Mouse (Mus musculus): ENCODE results near the gene Oxct2b. TPM values are rescaled to one million over a fixed set of nuclear protein-coding genes. Genes with fewer than 3 reads are reported as not detected.

The Oxct2b gene
- polyA plus RNA-seq (2014; fragmentation: Nextera tagmentation; extraction: Ambion mirVana) = 0.13 TPM in 1 of 2 replicates, not detected in the other

GRCm38 (mm10) chr4:123116011-123116410 lies at the start of gene Oxct2b:
Gene Oxct2b, plus strand, starts transcription at chr4:123116266.
- peaks cover 4% of the 10 kb centered on the region; the same call in 1 of the 2 replicates for H3K27me3 ChIP-seq (ENCODE audit: control insufficient read depth, insufficient read depth, low read length)
- ATAC-seq (ENCODE audit: insufficient number of reproducible peaks, low FRiP score, low TSS enrichment, low read depth) (no peak), DNase-seq (ENCODE audit: low spot score) (peak; percentile 58)
- H3K4me1 ChIP-seq (ENCODE audit: control insufficient read depth, insufficient read depth, low read length) = no peaks in the 10 kb centered on the region
- H3K9me3 ChIP-seq (ENCODE audit: control insufficient read depth, low read length) = no peaks in the 10 kb centered on the region
- peak within 1 kb of the TSS; percentile 48 for H3K4me2 ChIP-seq (ENCODE audit: low read depth, severe bottlenecking)
- H3K27ac ChIP-seq (replicated peaks; ENCODE audit: low read depth, low read length) = no peak within 1 kb of the TSS
- H3K36me3 ChIP-seq (ENCODE audit: control insufficient read depth, insufficient read depth, low read length) = no peaks in the 10 kb centered on the region
- H3K4me3 ChIP-seq (ENCODE audit: low read depth, low read length) = peak within 1 kb of the TSS; percentile 19
- WGBS = 6% methylated on average over 22 of the region's 22 CpGs
- 0 out of 2 replicates have a peak within 1 kb of the TSS, but pooled peaks have one; percentile 27 for H3K9ac ChIP-seq (ENCODE audit: low read length)

- H3K9ac ChIP-seq (ENCODE audit: low read length) = no peak overlapping the region
- no peaks in the 10 kb centered on the region for H3K4me1 ChIP-seq (ENCODE audit: control insufficient read depth, insufficient read depth, low read length)
- no peaks in the 10 kb centered on the region for H3K36me3 ChIP-seq (ENCODE audit: control insufficient read depth, insufficient read depth, low read length)
- H3K9me3 ChIP-seq (ENCODE audit: control insufficient read depth, low read length) = no peaks in the 10 kb centered on the region
- no peaks in the 10 kb centered on the region for H3K27me3 ChIP-seq (ENCODE audit: control insufficient read depth, insufficient read depth, low read length)
- DNase-seq (ENCODE audit: low spot score) (no peak), ATAC-seq (ENCODE audit: insufficient number of reproducible peaks, low FRiP score, low TSS enrichment, low read depth) (no peak)
- no peak overlapping the region for H3K4me3 ChIP-seq (ENCODE audit: low read depth, low read length)
- no peak overlapping the region for H3K4me2 ChIP-seq (ENCODE audit: low read depth, severe bottlenecking)
- no peak overlapping the region for H3K27ac ChIP-seq (replicated peaks; ENCODE audit: low read depth, low read length)
- WGBS = 79% methylated on average over 6 of the region's 6 CpGs
Observed at GRCm38 (mm10) chr4:123068646-123069045, 47.4 kb upstream of the Oxct2b start.

- ATAC-seq (ENCODE audit: insufficient number of reproducible peaks, low FRiP score, low TSS enrichment, low read depth) = no peak
- H3K36me3 ChIP-seq (ENCODE audit: control insufficient read depth, insufficient read depth, low read length) = no peaks in the 10 kb centered on the region
- no peaks in the 10 kb centered on the region for H3K27me3 ChIP-seq (ENCODE audit: control insufficient read depth, insufficient read depth, low read length)
- WGBS = 13% methylated on average over 13 of the region's 13 CpGs
- H3K4me1 ChIP-seq (ENCODE audit: control insufficient read depth, insufficient read depth, low read length) = no peaks in the 10 kb centered on the region
- H3K4me2 ChIP-seq (ENCODE audit: low read depth, severe bottlenecking) = no peak overlapping the region
- no peak overlapping the region for H3K9ac ChIP-seq (ENCODE audit: low read length)
- H3K27ac ChIP-seq (replicated peaks; ENCODE audit: low read depth, low read length) = no peak overlapping the region
- peak; percentile 37 for DNase-seq (ENCODE audit: low spot score)
- no peaks in the 10 kb centered on the region for H3K9me3 ChIP-seq (ENCODE audit: control insufficient read depth, low read length)
- no peak overlapping the region for H3K4me3 ChIP-seq (ENCODE audit: low read depth, low read length)
Observed at GRCm38 (mm10) chr4:123071266-123071966, 44.6 kb upstream of the Oxct2b start.

GRCm38 (mm10) chr4:123076928-123077327 lies 39.1 kb upstream of the Oxct2b start:
- H3K4me3 ChIP-seq (ENCODE audit: low read depth, low read length) = no peak overlapping the region
- no peak for ATAC-seq (ENCODE audit: insufficient number of reproducible peaks, low FRiP score, low TSS enrichment, low read depth)
- H3K36me3 ChIP-seq (ENCODE audit: control insufficient read depth, insufficient read depth, low read length) = no peaks in the 10 kb centered on the region
- 75% methylated on average over 8 of the region's 8 CpGs for WGBS
- no peaks in the 10 kb centered on the region for H3K27me3 ChIP-seq (ENCODE audit: control insufficient read depth, insufficient read depth, low read length)
- DNase-seq (ENCODE audit: low spot score) = no peak
- H3K9ac ChIP-seq (ENCODE audit: low read length) = no peak overlapping the region
- H3K9me3 ChIP-seq (ENCODE audit: control insufficient read depth, low read length) = no peaks in the 10 kb centered on the region
- no peak overlapping the region for H3K4me2 ChIP-seq (ENCODE audit: low read depth, severe bottlenecking)
- no peaks in the 10 kb centered on the region for H3K4me1 ChIP-seq (ENCODE audit: control insufficient read depth, insufficient read depth, low read length)
- no peak overlapping the region for H3K27ac ChIP-seq (replicated peaks; ENCODE audit: low read depth, low read length)

GRCm38 (mm10) chr4:123078231-123078630 lies 37.8 kb upstream of the Oxct2b start:
- Histone ChIP-seq H3K9ac (ENCODE audit: low read length) (no peak overlapping the region), H3K4me3 (ENCODE audit: low read depth, low read length) (no peak overlapping the region), H3K36me3 (ENCODE audit: control insufficient read depth, insufficient read depth, low read length) (no peaks in the 10 kb centered on the region), H3K27ac (replicated peaks; ENCODE audit: low read depth, low read length) (no peak overlapping the region), H3K4me1 (ENCODE audit: control insufficient read depth, insufficient read depth, low read length) (no peaks in the 10 kb centered on the region), H3K4me2 (ENCODE audit: low read depth, severe bottlenecking) (no peak overlapping the region), H3K9me3 (ENCODE audit: control insufficient read depth, low read length) (no peaks in the 10 kb centered on the region), H3K27me3 (ENCODE audit: control insufficient read depth, insufficient read depth, low read length) (no peaks in the 10 kb centered on the region)
- DNase-seq (ENCODE audit: low spot score) (no peak), ATAC-seq (ENCODE audit: insufficient number of reproducible peaks, low FRiP score, low TSS enrichment, low read depth) (no peak)
- WGBS = 83% methylated on average over 4 of the region's 4 CpGs

GRCm38 (mm10) chr4:123080791-123081190 lies 35.3 kb upstream of the Oxct2b start:
- no peak overlapping the region for H3K4me2 ChIP-seq (ENCODE audit: low read depth, severe bottlenecking)
- H3K27ac ChIP-seq (replicated peaks; ENCODE audit: low read depth, low read length) = no peak overlapping the region
- H3K9me3 ChIP-seq (ENCODE audit: control insufficient read depth, low read length) = no peaks in the 10 kb centered on the region
- H3K27me3 ChIP-seq (ENCODE audit: control insufficient read depth, insufficient read depth, low read length) = no peaks in the 10 kb centered on the region
- no peak overlapping the region for H3K4me3 ChIP-seq (ENCODE audit: low read depth, low read length)
- no peak overlapping the region for H3K9ac ChIP-seq (ENCODE audit: low read length)
- WGBS = 36% methylated on average over 13 of the region's 13 CpGs
- ATAC-seq (ENCODE audit: insufficient number of reproducible peaks, low FRiP score, low TSS enrichment, low read depth) (no peak), DNase-seq (ENCODE audit: low spot score) (no peak)
- no peaks in the 10 kb centered on the region for H3K36me3 ChIP-seq (ENCODE audit: control insufficient read depth, insufficient read depth, low read length)
- no peaks in the 10 kb centered on the region for H3K4me1 ChIP-seq (ENCODE audit: control insufficient read depth, insufficient read depth, low read length)

- DNase-seq (ENCODE audit: low spot score) (peak; percentile 78), ATAC-seq (ENCODE audit: insufficient number of reproducible peaks, low FRiP score, low TSS enrichment, low read depth) (0 out of 2 replicates have a peak, but pooled peaks have one; percentile 40)
- Histone ChIP-seq H3K4me2 (ENCODE audit: low read depth, severe bottlenecking) (no peak overlapping the region), H3K4me1 (ENCODE audit: control insufficient read depth, insufficient read depth, low read length) (no peaks in the 10 kb centered on the region), H3K27me3 (ENCODE audit: control insufficient read depth, insufficient read depth, low read length) (no peaks in the 10 kb centered on the region), H3K9ac (ENCODE audit: low read length) (no peak overlapping the region), H3K4me3 (ENCODE audit: low read depth, low read length) (no peak overlapping the region), H3K36me3 (ENCODE audit: control insufficient read depth, insufficient read depth, low read length) (no peaks in the 10 kb centered on the region), H3K9me3 (ENCODE audit: control insufficient read depth, low read length) (no peaks in the 10 kb centered on the region), H3K27ac (replicated peaks; ENCODE audit: low read depth, low read length) (no peak overlapping the region)
- 72% methylated on average over 20 of the region's 20 CpGs for WGBS
Observed at GRCm38 (mm10) chr4:123082283-123083163, 33.5 kb upstream of the Oxct2b start.

GRCm38 (mm10) chr4:123083323-123083902 lies 32.7 kb upstream of the Oxct2b start:
- H3K27ac ChIP-seq (replicated peaks; ENCODE audit: low read depth, low read length) = no peak overlapping the region
- WGBS = 66% methylated on average over 13 of the region's 13 CpGs
- DNase-seq (ENCODE audit: low spot score) = no peak
- H3K36me3 ChIP-seq (ENCODE audit: control insufficient read depth, insufficient read depth, low read length) = no peaks in the 10 kb centered on the region
- no peak overlapping the region for H3K9ac ChIP-seq (ENCODE audit: low read length)
- no peak overlapping the region for H3K4me3 ChIP-seq (ENCODE audit: low read depth, low read length)
- H3K27me3 ChIP-seq (ENCODE audit: control insufficient read depth, insufficient read depth, low read length) = no peaks in the 10 kb centered on the region
- no peak for ATAC-seq (ENCODE audit: insufficient number of reproducible peaks, low FRiP score, low TSS enrichment, low read depth)
- no peaks in the 10 kb centered on the region for H3K9me3 ChIP-seq (ENCODE audit: control insufficient read depth, low read length)
- H3K4me1 ChIP-seq (ENCODE audit: control insufficient read depth, insufficient read depth, low read length) = no peaks in the 10 kb centered on the region
- no peak overlapping the region for H3K4me2 ChIP-seq (ENCODE audit: low read depth, severe bottlenecking)
